Mouse (Mus musculus) T-helper 17 cell (primary cell): ENCODE results near the gene Btbd18.

ENCODE experiments used
- in situ Hi-C, 2 experiments: fragments of 300-600 bp; cut with MboI, MseI; formaldehyde crosslinking; loops; 1 replicate in 1 of 2; 2 replicates in 1 of 2; pipeline ENCODE4 v1.15.1; 2025; ENCODE audit warnings: high pct_unique_total_duplicates in 2 of 2

Btbd18 gene

DNA sequence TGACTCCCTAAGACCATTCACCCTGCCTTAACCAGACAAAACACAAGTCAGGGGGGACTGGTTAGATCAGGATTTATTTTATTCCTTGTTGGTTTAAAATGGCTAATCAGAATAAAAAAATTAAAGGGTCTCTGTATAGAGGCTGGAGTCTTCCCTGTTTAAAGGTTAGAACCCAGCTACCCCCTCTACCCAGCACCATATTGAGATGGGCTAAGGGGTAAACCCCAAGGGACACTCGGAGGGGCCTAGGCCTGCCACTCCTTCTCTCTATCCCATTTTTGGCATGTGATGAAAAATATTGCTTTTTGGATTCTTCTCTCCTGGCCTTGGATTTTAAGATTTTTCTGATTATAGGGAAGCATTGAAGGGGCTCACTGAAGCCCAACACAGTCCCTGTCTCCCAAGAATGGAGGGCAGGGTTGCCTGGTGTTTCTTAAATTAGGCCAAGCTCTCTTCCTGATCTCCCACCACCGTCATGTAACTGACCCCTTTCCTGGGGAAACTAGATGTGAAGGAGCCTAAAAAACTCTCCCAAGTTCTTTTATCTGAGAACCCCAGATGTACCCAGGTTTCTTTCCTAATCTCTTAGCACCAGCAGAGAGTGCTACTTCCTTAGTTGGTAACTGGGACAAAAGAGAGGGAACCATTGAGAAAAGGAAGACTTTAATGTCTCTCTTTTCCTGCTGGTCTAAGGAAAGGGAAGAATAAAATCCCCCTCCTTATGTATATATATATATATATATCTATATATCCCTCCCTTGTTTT lies 29.4 kb downstream of the Btbd18 start:
- in situ Hi-C loops: loop anchor here in 1 of 2 experiments (25.0 kb wide), 2 partner anchors 901 to 1026 kb away; no protein-coding TSS in a partner anchor

DNA sequence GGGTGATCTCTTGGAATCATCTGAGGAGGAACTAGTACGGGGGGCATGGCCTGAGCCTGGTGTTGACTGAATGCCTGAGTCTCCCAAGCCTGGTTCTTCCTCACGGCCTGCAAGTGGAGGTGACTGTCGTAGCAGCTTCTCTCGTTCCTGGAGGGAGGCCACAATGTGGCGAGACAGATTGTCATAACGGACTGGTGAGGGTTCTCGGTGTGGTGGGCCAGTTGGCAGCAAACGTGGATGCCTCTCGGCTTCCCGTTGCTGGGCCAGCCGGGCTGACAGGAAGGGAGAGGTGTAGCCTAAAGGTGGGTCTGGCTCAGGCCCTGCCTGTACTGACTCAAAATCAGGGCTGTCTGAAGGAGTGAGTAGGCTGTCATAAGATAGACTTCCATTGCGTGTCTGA lies 31.2 kb downstream of the Btbd18 start:
- in situ Hi-C loops: loop anchor here in 1 of 2 experiments (25.0 kb wide), 2 partner anchors 903 to 1028 kb away; no protein-coding TSS in a partner anchor

DNA sequence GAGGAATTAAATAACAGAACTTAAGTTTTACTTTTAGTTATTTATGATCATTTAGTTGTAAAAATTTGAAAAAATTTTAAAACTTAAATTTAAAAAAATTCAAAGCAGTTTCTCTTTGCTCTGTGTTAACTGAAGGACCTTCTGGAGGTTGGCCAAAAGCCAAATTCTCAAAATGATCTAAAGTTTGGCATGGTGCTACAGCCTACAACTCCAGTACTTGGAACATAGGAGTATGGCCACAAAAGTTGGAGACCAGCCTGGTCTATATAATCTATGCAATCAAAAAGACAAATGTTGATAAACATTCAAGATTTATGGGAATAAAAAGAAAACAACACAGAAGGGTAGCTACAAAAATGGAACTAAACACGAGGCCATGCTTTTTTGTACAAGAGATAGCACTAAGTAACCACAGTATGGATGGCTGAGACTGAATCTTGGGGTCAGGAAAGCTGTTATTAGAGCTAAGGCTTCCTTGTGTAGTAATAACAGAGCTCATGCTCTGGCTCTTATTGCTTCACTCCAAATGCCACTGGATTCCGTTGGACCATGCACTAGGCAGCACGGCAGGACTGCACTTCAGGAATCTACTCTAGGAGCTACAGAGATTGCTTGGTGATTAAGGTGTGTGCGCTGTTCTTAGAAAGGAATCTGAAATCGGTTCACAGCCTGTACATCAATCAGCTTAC lies 36.3 kb downstream of the Btbd18 start:
- in situ Hi-C loops: loop anchor here in 1 of 2 experiments (25.0 kb wide), 2 partner anchors 908 to 1033 kb away; no protein-coding TSS in a partner anchor

DNA sequence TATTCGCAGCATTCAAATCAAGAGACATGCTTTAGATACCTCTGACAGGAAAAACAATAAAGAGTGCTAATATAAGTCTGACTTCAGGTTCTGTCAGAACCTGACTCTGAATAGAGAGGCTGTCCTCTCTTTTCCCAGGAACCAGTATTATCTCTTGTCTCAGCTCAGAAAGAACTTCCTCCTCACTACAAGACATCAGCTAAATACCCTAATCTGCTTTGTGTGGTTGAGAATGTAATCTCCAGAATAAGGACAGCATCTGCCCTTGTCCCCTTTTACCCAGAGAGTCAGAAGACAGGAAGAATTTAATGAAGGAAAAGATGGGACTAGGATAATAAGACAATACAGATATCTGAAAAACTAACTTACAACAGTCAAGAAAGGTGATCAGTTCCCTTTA lies 44.6 kb downstream of the Btbd18 start:
- in situ Hi-C loops: no loop called here

DNA sequence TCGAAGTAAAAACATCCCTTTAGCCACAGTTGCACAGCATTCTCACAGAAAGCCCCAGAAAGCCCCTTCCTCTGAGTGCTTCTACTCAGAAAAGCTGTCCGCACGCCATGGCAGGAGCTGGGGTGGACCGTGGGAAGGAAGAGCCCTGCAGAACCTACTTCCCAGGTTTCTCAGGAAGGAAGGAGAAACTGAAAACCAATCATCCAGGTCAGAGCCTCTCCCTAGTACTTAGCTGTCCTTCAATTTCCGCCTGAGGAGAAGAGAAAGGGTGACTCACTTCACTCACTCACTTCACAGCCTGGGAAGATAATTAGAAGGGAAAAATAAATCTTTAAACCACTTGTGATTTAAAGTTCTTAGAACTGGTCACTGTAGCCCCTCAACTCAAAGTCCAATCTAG lies 45.5 kb downstream of the Btbd18 start:
- in situ Hi-C loops: no loop called here

DNA sequence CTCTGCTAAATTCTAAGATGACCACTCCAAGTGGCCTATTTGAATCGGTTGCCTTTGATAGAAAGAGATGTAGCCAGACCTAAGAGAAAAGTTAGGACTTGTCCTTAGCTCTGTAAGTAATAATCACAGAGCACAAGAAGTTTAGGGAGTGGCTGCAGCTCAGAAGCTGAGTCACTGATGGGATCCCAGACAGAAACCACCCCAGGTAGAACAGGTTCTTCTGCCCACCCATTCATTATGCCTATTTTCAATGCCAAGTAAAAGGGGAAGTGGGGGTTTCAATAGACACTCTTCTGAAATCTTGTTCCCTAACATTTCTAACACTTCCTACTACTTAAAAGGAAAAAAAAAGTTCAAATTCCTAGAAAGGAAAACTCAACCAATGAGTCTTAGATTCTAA lies 46.4 kb downstream of the Btbd18 start:
- in situ Hi-C loops: no loop called here

DNA sequence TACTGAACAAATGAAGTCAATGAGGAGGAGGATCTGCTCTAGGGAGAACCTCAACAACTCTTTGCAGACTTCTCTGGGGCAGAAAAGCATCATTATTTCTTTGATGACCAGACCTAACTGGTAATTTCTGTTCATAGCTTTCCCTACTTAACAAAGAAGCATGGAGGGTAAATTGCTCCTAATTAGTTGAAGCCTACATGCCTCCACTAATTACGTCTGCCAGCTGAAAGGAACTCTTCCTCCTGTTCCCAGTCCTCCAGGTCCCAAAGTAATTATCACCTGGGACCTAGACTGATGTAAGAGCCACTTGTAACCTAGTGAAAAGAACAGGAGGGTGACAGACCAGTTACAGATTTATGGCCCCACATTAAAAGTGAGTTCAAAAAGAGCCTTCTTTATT lies 48.6 kb downstream of the Btbd18 start:
- in situ Hi-C loops: no loop called here

DNA sequence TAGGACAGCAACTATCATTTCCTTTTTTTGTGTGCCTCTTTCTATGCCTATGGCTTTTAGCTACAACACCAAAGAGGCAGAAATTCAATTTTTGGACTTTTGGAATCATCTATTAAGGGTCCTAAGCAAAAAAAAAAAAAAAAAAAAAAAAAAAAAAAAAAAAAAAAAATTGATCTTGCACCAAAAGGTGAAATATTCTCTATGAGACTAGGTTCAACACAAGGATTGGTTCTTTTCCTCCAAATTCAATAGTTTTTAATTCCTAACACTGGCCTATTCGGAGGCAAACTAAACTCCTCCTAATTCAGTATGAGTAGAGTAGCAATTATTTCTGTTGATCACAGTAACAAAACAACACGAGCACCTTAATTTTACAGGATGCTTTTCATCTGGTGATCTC lies 53.0 kb downstream of the Btbd18 start:
- in situ Hi-C loops: loop anchor here in 1 of 2 experiments (5.0 kb wide), 1 partner anchor 35 kb away; the partner anchor contains the start of genes Gm28635, Med19 and Tmx2

DNA sequence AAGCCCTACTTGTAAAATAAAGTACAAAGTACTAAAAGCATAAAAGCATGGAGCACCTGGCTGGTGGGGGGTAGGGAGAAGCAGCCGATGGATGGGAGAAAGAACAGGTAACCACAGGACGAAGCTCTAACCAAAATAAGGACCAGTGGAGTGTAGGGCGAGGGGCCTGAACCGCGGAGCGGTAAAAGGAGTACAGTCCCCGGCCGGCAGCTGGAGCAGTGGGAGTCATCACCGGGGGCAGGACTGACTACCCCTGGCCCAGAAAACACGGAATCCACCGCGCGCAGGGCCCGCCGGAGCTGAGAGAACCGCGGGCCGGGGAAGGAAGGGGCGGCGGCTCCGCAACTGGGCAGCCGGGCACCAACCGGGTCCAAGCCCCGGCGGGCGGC lies 55.5 kb downstream of the Btbd18 start:
- in situ Hi-C loops: loop anchor here in 1 of 2 experiments (5.0 kb wide), 1 partner anchor 37 kb away; the partner anchor contains the start of genes Gm28635, Med19 and Tmx2

DNA sequence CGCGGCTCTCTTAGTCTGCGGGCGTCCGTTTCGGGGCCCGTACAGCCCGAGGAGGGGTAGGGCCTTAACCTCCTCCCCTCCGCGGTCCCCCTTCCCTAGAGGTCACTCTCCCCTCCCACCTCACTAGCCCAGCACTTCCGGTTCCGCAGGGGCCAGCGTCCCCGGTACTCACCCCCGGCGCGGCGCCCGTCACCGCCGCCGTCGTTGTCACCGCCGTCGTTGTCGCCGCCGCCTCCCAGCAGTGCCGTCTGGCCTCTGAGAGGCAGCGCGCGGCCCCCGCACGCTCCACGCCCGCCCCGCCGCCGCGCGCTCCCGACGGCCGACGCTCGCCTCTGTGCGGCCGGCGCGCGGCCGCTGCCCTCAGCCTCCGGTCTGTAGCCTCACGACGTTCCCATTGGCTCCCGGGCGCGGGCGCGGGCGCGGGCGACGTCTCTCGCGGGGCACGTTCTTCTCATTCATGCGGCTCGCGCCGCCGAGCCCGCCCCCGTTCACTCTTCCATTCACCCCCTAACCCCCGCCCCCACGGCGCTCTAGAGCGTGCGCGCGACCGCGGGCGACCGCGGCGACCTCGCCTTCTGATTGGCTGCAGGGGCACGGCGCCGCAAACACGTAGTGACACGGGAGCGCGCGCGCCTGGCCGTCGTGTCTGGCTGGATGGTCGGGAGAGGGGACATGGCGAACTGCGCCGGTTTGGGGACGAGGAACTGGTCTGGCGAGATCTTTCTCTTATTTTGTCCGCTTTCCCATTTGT lies 56.1 kb downstream of the Btbd18 start, which contains the start of gene Zdhhc5:
Zdhhc5 (minus strand) TSS at position 370 of the 751 bp plus-strand sequence.
- in situ Hi-C loops: loop anchor here in 1 of 2 experiments (5.0 kb wide), 1 partner anchor 38 kb away; the partner anchor contains the start of genes Gm28635, Med19 and Tmx2

DNA sequence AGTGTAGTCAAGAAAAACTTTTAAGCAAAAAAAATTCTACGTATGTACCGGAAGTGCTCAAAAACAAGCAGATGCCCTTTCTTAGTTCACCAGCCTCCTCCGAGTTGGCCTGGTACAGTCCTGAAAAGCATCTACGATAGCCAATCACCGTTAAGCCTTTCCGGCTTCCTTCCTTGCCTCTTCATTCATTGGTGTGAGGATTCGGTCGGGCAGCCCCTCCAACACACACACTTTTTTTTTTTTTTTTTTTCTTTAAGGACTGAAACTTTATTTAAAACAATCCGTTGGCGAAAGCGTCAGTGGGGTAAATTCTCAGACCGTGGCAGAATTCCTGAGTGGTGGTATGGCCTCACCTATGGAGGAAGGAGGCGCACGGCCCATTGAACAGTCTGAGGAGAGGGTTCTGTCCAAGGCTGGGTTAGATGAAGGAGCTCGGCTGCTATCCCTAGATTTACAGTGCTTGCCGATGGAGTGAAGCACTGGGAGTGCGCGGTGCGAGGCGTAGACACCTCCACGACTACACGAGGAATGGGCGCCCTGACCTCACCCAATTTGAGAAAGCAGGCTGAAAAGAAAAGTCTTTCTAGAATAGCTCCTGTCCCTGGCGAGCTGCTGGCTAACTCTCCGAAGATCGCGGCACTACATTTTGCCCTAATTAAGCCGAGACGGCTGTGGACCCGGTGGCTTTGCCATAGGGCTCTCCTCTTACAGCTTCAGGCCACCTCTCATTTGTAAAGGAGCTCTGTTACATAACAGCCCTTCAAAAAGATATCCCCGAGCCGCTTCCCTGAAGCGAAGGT lies 56.9 kb downstream of the Btbd18 start:
- in situ Hi-C loops: no loop called here

DNA sequence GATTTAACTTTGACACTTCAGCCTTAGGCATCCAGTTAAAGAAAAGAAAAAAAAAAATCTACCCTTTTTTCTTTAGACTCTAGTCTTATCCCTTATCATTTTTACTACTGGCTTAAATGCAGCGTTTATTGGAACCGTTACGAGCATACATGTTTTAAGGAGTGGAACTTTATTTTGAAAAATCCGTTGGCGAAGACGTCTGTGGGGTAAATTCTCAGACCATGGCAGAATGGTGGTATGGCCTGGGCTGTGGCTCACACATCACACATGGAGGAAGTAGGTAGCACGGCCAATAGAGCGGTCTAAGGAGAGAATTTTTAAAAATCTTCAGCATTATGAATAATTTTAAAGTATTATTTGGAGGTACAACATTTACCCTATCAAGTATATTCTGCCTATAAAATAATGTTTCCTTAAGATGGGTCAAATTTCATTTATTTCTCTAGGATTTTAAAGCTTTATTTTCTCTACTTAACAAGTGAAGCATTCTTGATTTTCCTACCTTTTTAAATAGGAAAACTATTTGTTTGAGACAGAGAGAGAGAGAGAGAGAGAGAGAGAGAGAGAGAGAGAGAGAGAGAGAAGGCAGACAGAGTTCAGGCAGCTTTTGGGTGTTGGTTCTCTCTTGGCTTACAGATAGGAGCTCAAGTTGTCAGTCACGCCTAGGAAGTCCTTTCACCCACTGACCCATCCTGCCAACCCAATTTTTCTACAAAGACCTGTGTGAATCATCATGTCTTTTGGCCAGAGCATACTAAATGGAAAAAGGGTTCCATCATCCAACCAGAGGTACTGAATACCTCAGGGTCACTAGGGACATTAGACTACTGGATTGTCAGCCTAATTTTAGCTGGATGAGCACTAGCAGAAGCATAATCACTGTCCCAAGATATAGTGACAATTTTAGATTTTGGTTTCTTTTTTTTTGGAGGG lies 57.8 kb downstream of the Btbd18 start:
- in situ Hi-C loops: no loop called here

DNA sequence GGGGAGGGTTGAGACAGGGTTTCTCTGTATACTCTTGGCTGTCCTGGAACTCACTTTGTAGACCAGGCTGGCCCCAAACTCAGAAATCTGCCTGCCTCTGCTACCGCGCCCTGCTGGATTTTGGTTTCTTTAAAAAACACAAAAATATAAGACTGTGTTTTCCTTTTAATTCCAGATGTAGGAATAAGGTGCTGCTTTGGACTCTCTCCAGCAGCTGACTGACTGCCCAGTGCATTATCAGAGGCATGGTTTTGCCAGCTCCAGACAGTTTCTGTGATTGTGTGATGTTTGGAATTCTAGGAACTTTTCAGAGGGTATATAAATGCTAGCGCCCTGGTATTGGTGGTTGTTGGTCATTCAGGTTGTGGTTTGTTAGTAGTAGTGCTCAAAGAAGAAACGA lies 58.5 kb downstream of the Btbd18 start:
- in situ Hi-C loops: no loop called here
